Mouse (Mus musculus) kidney, adult 2 months (tissue): Measurements from ENCODE around the gene Secisbp2l.

ENCODE experiments used
- CTCF ChIP-seq: fragments of 200-500 bp; conservative IDR thresholded peaks from 2 replicates; pipeline ENCODE4 v1.5.1; 2011; ENCODE audit warnings: low read depth, mild to moderate bottlenecking, control low read depth, low read length, moderate library complexity, mixed read lengths; ENCODE audit not compliant: insufficient read depth, insufficient read length
- POLR2A ChIP-seq: fragments of 200-500 bp; IDR thresholded peaks from one replicate; pipeline ENCODE4 v1.6.1; 2011; ENCODE audit warnings: low read depth, low read length, control low read depth

DNA sequence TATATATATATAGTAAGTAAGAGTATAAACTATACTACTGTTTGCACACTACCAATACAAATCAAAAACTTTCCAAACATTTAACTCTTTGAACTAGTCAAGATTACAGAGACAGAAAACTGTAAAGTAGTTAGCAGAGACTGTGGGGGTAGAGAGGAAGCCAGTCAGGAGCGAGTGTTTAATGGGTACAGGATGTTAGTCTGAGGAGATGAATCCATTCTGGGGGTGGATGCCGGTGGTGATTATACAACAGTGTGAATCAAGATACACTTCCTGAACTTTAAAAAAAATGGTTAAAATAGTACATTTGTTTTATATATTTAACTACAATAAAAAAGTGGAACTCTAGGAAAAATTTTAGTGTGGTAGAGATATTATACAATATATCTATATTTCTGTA is 90.7 kb downstream of the Secisbp2l start:
- TF ChIP-seq CTCF (no peak), POLR2A (no peak)
